Mouse (Mus musculus): Measurements from ENCODE around the gene Gps1. TPM values are rescaled to one million over a fixed set of nuclear protein-coding genes. Genes with fewer than 3 reads are reported as not detected.

Gene Gps1
- not detected in 2 replicates for polyA plus RNA-seq (2012; ENCODE audit: insufficient read depth, insufficient read length, low replicate concordance, missing spikeins)

DNA sequence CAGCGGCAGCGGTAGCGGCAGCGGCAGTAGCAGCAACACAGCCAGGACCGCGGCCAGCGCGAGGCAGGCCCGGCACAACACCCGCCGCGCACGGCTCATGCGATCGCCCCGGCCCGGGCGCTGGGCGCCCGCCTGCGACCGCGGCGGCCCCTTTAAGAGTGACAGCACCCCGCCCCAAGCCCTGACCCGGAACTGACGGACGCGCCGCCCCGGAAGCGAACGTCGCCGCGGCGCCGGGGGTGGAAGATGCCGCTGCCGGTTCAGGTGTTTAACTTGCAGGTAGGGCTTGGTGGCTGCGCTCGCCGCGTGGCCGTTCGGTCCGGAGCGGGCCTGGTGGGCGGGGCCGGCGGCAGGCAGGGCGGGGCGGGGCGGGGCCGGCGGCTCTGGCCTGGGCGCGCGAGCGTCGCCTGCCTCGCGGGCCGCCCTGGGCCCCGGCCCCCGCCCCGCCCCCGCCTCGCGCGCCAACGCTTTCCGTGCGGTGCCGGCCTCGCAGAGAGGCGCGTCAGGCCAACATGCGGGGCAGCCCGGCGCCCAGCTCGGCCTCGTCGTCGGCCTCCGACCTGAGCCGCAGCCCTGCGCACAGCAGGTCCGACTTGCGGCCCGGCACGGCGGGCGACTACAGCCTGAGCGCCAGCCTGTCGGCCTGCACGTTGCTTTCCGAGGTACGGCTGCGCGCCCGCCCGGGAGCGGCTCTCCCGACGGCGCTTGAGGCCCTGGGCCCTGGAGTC is at the start of gene Gps1, which contains the start of gene Rfng:
TSS of gene Gps1 (plus strand) at position 209 of the 728 bp plus-strand sequence.
TSS of gene Rfng (minus strand) at position 144 of the 728 bp plus-strand sequence.
- peak within 1 kb of the TSS; percentile 21; the same call in 1 of the 2 replicates for H3K27ac ChIP-seq (ENCODE audit: insufficient read depth, low read depth, low read length)
- TF ChIP-seq CTCF (IDR thresholded peaks at IDR 0.05; ENCODE audit: insufficient read depth, low read depth, low read length) = no peak
- peak; percentile 69 for TF ChIP-seq POLR2A (IDR thresholded peaks at IDR 0.05; ENCODE audit: insufficient read depth, low read depth, low read length)
- WGBS = under 1% methylated on average over 96 of the region's 107 CpGs
- peak within 1 kb of the TSS; percentile 97 for H3K4me3 ChIP-seq (ENCODE audit: insufficient read depth, low read depth, low read length)
- H3K4me1 ChIP-seq (ENCODE audit: control insufficient read depth, insufficient read depth, low read length) = peaks cover 28% of the 10 kb centered on the region

DNA sequence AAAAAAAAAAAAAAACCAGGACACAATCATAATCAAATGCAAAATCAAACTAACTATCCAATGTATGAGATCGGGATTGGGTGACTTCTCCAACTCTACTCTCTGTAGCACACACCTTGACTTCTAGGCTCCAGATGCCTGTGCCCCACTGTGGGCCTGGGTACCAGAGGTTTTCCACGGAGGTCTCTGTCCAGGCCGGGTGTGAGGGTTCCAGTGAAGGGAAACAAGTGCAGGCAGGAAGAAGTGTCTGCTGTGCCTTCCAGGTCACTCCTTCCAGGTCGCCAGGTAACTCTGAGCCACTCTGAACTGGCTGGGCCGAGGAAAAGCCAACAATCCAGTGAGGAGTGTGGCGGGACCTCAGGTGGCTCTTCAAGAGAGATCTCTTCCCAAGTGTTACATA is 47.6 kb upstream of the Gps1 start:
- Histone ChIP-seq H3K27ac (ENCODE audit: insufficient read depth, low read depth, low read length) (no peak overlapping the region), H3K4me3 (ENCODE audit: insufficient read depth, low read depth, low read length) (no peak overlapping the region), H3K4me1 (ENCODE audit: control insufficient read depth, insufficient read depth, low read length) (no peaks in the 10 kb centered on the region)
- 79% methylated on average over 6 of the region's 6 CpGs for WGBS
- TF ChIP-seq POLR2A (IDR thresholded peaks at IDR 0.05; ENCODE audit: insufficient read depth, low read depth, low read length) (no peak), CTCF (IDR thresholded peaks at IDR 0.05; ENCODE audit: insufficient read depth, low read depth, low read length) (no peak)

DNA sequence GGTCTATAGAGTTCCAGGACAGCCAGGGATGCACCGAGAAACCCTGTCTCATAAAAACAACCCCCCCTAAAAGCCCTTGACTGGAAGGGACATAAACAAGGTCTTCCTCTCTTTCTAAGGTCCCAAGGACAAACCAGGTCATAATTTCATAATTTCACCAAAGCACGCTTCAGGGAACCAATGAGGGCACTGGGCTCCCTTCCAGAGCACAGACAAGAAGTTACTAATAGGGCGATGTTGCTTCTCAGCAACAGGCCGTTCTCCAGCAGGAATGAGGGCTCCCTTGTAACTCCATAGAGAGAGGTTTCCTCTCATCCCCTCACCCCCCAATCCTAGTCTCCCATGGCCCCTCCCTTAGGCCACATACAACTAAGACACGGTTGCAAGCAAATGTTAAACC is 43.1 kb upstream of the Gps1 start:
- no peak overlapping the region for H3K27ac ChIP-seq (ENCODE audit: insufficient read depth, low read depth, low read length)
- H3K4me3 ChIP-seq (ENCODE audit: insufficient read depth, low read depth, low read length) = no peak overlapping the region
- H3K4me1 ChIP-seq (ENCODE audit: control insufficient read depth, insufficient read depth, low read length) = no peaks in the 10 kb centered on the region
- TF ChIP-seq POLR2A (IDR thresholded peaks at IDR 0.05; ENCODE audit: insufficient read depth, low read depth, low read length) (no peak), CTCF (IDR thresholded peaks at IDR 0.05; ENCODE audit: insufficient read depth, low read depth, low read length) (no peak)
- 85% methylated on average over 5 of the region's 5 CpGs for WGBS

DNA sequence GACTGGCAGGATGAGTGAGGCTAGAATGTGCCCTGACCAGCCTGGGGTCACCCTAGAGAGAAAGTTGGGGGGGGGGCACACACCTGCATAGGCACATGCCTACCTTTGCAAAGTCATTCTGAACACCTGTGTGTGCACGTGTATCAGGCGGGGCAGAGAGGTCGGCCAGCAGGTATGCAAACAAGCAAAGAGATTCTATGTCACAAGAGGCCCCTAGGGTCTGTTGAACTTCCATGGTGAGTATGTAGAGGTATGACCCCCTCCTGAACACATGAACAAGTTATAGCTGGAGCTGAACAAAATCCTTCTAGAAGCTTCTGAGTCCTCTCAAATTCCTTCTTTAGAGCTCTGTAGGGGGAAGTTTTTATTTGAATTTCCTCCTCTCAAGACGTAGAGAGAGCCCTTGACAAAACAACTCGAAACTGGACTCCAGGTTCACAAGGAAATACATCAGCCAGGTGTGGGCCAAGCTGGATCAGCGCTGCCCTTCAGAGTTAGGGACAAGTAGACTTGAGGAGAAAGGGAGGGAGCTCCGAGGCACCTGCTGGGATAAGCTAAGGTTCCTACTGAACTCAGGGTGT is 39.9 kb upstream of the Gps1 start:
- H3K4me3 ChIP-seq (ENCODE audit: insufficient read depth, low read depth, low read length) = no peak overlapping the region
- H3K27ac ChIP-seq (ENCODE audit: insufficient read depth, low read depth, low read length) = no peak overlapping the region
- no peaks in the 10 kb centered on the region for H3K4me1 ChIP-seq (ENCODE audit: control insufficient read depth, insufficient read depth, low read length)
- 80% methylated on average over 7 of the region's 7 CpGs for WGBS
- TF ChIP-seq POLR2A (IDR thresholded peaks at IDR 0.05; ENCODE audit: insufficient read depth, low read depth, low read length) = no peak
- TF ChIP-seq CTCF (IDR thresholded peaks at IDR 0.05; ENCODE audit: insufficient read depth, low read depth, low read length) = no peak

DNA sequence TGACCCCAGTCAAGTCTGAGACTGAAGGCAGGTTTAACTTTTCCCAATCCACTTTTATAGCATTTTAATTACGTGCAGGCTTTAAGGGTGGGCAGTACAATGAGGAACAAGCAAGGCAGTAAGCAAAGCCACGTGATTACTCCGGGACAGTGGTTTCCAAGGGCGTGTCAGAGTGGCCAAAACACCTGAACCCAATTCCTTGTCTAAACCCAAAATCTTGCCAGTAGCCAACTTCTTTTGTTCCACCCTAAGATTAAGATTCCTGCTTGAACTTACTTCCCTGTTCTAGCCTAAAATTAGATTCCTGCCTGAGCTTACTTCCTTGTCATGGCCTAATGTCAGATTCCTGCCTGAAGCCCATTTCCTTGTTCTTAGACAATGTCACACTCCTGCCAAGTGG is 36.1 kb upstream of the Gps1 start:
- 75% methylated on average over 4 of the region's 4 CpGs for WGBS
- TF ChIP-seq CTCF (IDR thresholded peaks at IDR 0.05; ENCODE audit: insufficient read depth, low read depth, low read length) (no peak), POLR2A (IDR thresholded peaks at IDR 0.05; ENCODE audit: insufficient read depth, low read depth, low read length) (no peak)
- Histone ChIP-seq H3K27ac (ENCODE audit: insufficient read depth, low read depth, low read length) (no peak overlapping the region), H3K4me3 (ENCODE audit: insufficient read depth, low read depth, low read length) (no peak overlapping the region), H3K4me1 (ENCODE audit: control insufficient read depth, insufficient read depth, low read length) (no peaks in the 10 kb centered on the region)

DNA sequence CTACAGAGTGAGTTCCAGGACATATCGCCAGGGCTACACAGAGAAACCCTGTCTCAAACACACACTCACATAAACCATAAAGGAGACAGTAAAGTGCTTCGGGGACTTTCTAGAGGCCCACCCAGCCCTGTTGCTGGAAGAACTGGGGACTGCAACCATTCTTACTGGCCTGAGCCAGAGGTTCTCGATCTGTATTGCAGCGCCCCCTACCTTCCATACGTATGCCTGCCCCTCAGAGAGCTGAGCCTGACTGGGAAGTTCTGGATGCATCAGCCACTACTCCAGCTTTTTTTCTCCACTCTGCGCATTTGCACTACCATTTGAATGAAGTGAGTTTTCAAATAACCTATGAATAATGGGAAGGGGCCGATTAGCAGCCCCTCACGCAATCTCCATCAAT is 34.6 kb upstream of the Gps1 start:
- Histone ChIP-seq H3K27ac (ENCODE audit: insufficient read depth, low read depth, low read length) (no peak overlapping the region), H3K4me3 (ENCODE audit: insufficient read depth, low read depth, low read length) (no peak overlapping the region), H3K4me1 (ENCODE audit: control insufficient read depth, insufficient read depth, low read length) (no peaks in the 10 kb centered on the region)
- TF ChIP-seq POLR2A (IDR thresholded peaks at IDR 0.05; ENCODE audit: insufficient read depth, low read depth, low read length) = no peak
- no peak for TF ChIP-seq CTCF (IDR thresholded peaks at IDR 0.05; ENCODE audit: insufficient read depth, low read depth, low read length)
- 58% methylated on average over 8 of the region's 8 CpGs for WGBS

DNA sequence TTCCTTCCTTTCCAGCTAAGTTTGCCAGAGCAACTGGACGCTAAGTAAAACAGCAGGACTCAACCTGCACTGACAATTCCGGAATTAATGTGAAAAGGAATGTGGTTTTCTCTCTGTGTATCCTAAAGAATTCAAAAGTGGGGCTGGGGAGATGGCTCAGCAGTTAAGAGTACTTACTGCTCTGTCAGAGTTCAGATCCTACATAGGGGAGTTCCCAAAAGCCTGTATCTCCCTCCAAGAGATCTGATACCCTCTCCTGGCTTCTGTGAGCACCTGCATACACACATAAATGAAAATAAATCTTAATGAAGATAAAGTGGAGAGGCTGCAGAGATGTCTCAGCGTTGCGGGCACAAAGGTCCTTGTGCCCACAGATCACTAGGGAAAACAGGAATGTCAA is 32.5 kb upstream of the Gps1 start:
- H3K4me3 ChIP-seq (ENCODE audit: insufficient read depth, low read depth, low read length) = no peak overlapping the region
- WGBS = 81% methylated on average over 4 of the region's 4 CpGs
- no peaks in the 10 kb centered on the region for H3K4me1 ChIP-seq (ENCODE audit: control insufficient read depth, insufficient read depth, low read length)
- H3K27ac ChIP-seq (ENCODE audit: insufficient read depth, low read depth, low read length) = no peak overlapping the region
- no peak for TF ChIP-seq CTCF (IDR thresholded peaks at IDR 0.05; ENCODE audit: insufficient read depth, low read depth, low read length)
- TF ChIP-seq POLR2A (IDR thresholded peaks at IDR 0.05; ENCODE audit: insufficient read depth, low read depth, low read length) = no peak

DNA sequence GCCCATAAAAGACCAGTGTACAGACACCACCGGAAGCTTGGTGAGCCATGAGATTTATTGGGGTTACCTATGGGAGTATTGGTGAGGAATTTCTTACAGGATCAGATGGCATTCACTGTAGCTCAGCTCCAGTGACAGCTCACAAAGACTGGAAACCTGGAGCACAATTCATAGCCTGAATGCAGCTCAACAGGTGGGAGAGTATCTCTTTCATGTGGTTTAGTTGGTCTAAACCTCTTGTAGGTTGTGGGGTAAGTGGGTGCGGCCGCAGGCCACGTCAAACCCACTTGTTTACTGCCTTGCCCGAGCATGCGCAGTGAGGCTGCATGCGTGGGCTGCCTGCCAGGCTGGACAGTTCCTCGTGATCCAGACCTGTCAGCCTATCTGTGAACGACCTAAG is 23.8 kb upstream of the Gps1 start:
- Histone ChIP-seq H3K4me1 (ENCODE audit: control insufficient read depth, insufficient read depth, low read length) (peaks cover 4% of the 10 kb centered on the region), H3K27ac (ENCODE audit: insufficient read depth, low read depth, low read length) (no peak overlapping the region), H3K4me3 (ENCODE audit: insufficient read depth, low read depth, low read length) (no peak overlapping the region)
- 86% methylated on average over 9 of the region's 9 CpGs for WGBS
- TF ChIP-seq POLR2A (IDR thresholded peaks at IDR 0.05; ENCODE audit: insufficient read depth, low read depth, low read length) = no peak
- TF ChIP-seq CTCF (IDR thresholded peaks at IDR 0.05; ENCODE audit: insufficient read depth, low read depth, low read length) = no peak
